Mouse (Mus musculus) brain, embryonic 14.5 days (tissue): ENCODE results near the gene Pomt1. TPM values are rescaled to one million over a fixed set of nuclear protein-coding genes. Genes with fewer than 3 reads are reported as not detected.
"Not testable (repeated sequence)": the region's sequence is repeated elsewhere in the genome, so short reads cannot be mapped to it uniquely, and the experiment has no call there.

Experiments used
- DNase-seq: peaks from one replicate; pipeline ENCODE4 v3.0.0-alpha.2; 2011; ENCODE audit warnings: low read depth
- CTCF ChIP-seq: fragments of 200-500 bp; IDR thresholded peaks from 2 replicates; pipeline ENCODE4 v1.5.1; 2012; ENCODE audit warnings: inconsistent platforms, mild to moderate bottlenecking, moderate library complexity, borderline replicate concordance; ENCODE audit not compliant: insufficient read depth, insufficient read length; ENCODE audit errors: extremely low read depth
- POLR2A ChIP-seq: fragments of 200-500 bp; IDR thresholded peaks from 2 replicates; pipeline ENCODE4 v1.6.1; 2012; ENCODE audit warnings: mild to moderate bottlenecking, inconsistent platforms, borderline replicate concordance; ENCODE audit not compliant: poor library complexity, insufficient read depth, insufficient read length, severe bottlenecking; ENCODE audit errors: extremely low read depth
- polyA plus RNA-seq: library from polyadenylated mRNA; depleted of rRNA; stranded (reverse); fragments of >200 nt; gene quantifications from 2 replicates; pipeline ENCODE4 v1.2.3, GENCODE M21; 2012; rRNA removed

Pomt1 gene
- polyA plus RNA-seq, 1 experiment = 46.4 TPM

DNA sequence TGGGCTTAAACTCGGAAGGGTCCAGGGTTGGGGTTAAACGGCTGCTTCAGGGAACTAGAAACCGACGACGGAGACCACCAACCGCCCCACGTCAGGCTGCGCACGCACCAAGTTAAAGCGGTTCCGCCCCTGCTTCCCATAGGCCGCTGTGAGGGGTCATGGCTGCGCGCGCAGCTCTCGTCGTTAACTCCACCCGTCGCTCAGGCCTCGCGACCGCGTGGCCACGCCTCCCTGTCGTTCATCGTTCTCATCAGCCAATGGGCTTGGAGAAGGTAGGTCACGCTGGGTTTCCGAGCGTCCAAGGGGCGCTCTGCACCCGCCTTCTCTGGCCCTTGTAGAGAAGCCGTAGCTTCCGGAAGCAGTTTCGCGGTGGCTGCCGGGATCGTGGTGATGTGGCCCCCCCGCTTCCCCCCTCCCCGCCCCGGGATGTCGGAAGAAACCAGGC, 51.6 kb downstream of the Pomt1 start, which contains the start of gene Swi5:
Gene Swi5 (minus strand): TSS at position 153 of the 445 bp plus-strand sequence.
- TF ChIP-seq CTCF (no peak), POLR2A (peak; percentile 63; the same call in 1 of the 2 replicates)
- DNase-seq = peak; percentile 100

DNA sequence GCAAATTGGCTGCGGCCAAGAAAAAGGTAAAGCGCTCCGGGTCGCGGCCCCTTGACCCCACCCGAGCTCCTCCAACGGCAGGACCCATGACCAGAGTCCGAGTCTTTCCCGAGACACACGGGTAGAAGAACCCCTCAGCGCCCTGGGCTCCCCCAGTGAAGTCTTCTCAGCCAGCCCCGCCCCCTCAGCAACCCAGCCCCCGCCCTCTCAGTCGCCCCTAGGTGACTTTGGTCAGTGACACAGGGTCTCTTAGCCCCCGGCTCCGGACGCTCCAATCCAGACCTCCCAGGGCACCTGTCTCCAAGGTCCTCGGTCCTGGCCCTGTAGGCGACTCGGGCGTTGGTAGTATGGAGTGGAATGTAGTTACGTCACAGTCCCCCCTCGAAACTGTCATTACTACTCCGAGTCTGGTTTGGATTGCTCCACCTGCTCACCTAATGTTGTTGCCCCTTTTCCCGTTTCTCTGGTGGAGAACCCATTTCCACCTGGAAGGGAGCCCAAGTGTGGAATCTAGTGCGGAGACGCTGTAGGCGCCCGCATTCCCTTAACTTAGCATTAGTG, 52.1 kb downstream of the Pomt1 start:
- TF ChIP-seq CTCF = no peak
- TF ChIP-seq POLR2A = no peak
- no peak for DNase-seq

DNA sequence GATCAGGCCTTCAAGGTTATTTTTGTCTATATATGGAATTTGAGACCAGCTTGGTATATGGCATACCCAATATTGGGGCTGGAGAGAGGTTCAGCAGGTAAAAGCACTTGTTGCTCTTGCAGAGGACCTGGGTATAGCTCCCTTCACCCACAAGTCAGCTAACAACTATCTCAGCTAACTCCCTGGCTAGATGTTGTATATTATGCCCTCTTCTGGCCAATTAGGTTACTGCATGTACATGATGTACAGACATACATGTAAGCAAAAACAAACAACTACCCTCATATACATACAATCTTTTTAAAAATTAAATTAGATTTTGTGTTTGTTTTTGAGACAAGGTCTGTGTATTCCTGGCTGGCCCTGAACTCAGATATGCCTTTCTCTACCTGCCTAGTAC, 53.2 kb downstream of the Pomt1 start:
- TF ChIP-seq POLR2A (no peak), CTCF (0 out of 2 replicates have a peak, but pooled peaks have one; percentile 23)
- DNase-seq = peak; percentile 66

DNA sequence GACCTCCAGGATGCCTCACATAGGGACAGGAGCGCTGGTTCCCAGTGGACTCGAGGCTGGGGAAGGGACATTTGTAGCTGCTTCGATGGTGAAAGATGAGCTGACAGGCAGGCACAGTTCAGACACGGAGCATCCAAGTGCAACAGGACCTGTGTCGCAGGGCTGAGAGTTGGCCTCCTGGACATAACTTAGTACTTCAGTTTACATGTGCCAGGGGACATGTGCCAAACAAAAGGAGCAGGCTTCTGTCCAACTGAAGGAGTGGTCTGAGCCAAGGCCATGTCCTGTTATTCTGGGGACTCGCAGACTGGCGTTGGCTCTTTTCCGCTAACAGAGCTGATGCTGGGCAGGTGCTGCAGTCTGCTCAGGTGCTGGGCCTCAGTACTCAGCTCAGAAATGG, 58.0 kb downstream of the Pomt1 start:
- DNase-seq = peak; percentile 14
- TF ChIP-seq CTCF (no peak), POLR2A (no peak)

DNA sequence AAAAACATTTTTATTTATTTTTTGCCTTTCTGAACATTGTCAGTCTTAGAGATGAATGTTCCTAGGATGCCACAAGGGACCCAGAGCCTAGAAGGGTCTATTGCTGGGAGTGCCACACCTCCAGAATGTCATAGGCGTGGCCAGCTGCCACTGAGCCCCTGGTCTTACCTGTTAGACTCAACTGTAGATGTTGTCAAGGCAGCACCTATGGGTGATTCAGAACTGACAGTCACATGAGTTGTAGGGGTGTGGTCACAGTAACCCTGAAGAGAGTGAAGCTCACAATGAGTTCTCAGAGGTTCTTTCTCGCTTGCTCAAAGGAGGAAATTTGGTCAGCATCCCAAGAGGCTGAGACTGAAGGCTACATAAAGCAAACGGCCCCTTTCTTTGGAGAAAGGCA, 58.9 kb downstream of the Pomt1 start:
- DNase-seq = no peak
- TF ChIP-seq CTCF (no peak), POLR2A (no peak)

DNA sequence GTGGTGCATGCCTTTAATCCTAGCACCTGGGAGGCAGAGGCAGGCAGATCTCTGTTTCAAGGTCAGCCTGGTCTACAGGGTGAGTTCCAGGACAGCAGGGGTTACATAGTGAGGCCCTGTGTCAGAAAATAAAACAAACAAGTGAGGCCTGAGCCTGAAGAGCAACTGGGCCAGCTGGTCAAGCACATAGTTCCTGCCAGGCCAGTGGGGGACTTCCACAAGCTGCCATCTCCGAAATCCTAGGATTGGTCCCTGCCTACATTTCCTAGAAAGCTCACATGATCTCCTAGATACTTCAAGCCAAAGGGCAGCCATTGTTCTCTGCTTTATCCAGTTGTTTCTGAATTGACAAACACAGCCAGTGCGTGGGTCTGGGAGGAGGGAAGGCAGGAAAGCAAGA, 59.5 kb downstream of the Pomt1 start:
- not testable (repeated sequence) for DNase-seq

DNA sequence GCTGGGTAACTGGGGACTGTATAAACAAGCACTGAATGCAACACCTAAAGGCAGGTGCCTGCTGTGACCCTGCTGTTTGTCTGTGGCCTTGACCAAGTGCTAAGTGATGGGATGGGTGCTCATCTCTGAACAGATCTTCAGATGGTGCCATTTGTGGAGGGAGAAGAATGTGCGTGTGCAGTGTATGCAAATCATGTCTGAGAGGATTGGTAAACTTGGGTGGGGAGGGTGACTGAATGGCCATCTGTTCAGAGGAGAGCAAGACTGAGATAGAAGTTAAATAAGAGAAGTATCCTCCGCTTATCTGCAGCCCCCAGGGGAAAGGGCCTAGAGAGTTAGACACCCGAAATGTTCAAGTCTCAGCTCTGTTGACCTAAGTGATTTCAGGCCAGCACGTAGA, 63.1 kb downstream of the Pomt1 start:
- TF ChIP-seq POLR2A (no peak), CTCF (no peak)
- DNase-seq = no peak

DNA sequence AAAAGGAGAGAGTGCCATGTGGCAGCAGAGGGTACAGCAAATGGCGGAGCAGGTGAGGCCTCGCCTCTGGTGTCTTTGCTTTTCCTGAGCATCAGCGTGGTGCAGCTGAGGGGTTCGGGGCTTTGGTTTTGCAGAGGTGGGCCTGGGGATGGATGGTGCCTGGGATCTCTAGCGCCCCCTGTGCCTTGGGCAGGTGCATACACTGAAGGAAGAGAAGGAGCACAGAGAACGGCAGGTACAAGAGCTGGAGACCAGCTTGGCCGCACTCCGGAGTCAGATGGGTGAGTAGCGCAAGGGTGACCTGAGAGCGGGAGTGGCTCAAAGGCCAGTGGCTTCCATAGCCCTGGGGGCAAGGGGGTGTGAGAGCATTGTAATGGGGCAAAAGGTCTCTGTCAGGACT, 66.6 kb downstream of the Pomt1 start:
- DNase-seq = no peak
- TF ChIP-seq CTCF (0 out of 2 replicates have a peak, but pooled peaks have one; percentile 4), POLR2A (no peak)

DNA sequence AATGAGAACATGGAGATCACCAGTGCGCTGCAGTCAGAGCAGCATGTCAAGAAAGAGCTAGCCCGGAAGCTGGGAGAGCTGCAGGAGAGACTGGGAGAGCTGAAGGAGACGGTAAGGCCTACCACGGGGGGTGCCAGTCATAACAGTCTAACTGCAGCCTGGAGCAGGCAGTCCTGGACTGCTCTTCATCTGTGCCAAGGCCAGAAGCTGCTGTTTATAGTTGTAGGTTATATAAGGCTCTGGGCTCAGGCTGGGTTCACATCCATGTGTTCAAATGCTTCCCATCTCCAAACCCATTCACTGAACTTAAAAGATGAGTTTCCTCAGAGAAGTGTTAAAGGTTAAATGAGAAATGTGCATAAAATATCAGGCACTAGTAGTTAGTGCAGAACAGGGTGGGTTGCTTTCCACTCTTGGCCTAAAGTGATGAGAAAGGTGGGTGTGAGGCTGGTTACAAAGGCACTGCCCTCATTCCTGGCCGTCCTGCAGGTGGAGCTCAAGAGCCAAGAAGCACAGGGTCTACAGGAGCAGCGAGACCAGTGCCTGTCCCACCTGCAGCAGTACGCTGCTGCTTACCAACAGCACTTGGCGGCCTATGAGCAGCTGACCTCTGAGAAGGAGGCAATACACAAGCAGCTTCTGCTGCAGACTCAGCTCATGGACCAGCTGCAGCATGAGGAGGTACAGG, 67.9 kb downstream of the Pomt1 start:
- DNase-seq = peak; percentile 64

More for the DNA sequence above, 67.9 kb downstream of the Pomt1 start:
- TF ChIP-seq POLR2A (no peak), CTCF (peak; percentile 71)

Other genes with a start within 250 kb of the Pomt1 start
- gene Fam78a, start 151.7 kb upstream of the Pomt1 start, polyA plus RNA-seq = 0.33 and 0.86 TPM in 2 replicates
- 20.5 and 21.1 TPM in 2 replicates for gene Plpp7, start 141.1 kb upstream of the Pomt1 start, polyA plus RNA-seq
- gene Prrc2b, start 85.5 kb upstream of the Pomt1 start, polyA plus RNA-seq = 94.4 and 171 TPM in 2 replicates
- gene Uck1, start 23.6 kb downstream of the Pomt1 start, polyA plus RNA-seq = 70.7 and 82.4 TPM in 2 replicates
- gene Golga2, start 50.8 kb downstream of the Pomt1 start, polyA plus RNA-seq = 42.9 and 54.6 TPM in 2 replicates
- gene Swi5, start 51.5 kb downstream of the Pomt1 start, polyA plus RNA-seq = 296 and 327 TPM in 2 replicates
- gene Ciz1, start 115.7 kb downstream of the Pomt1 start, polyA plus RNA-seq = 225 and 268 TPM in 2 replicates
- 189 and 292 TPM in 2 replicates for gene Dnm1, start 116.7 kb downstream of the Pomt1 start, polyA plus RNA-seq
- 101 and 114 TPM in 2 replicates for gene 1110008P14Rik, start 145.3 kb downstream of the Pomt1 start, polyA plus RNA-seq
- gene Lcn2, start 151.7 kb downstream of the Pomt1 start, polyA plus RNA-seq = 0.40 and 0.77 TPM in 2 replicates
- gene Ptges2, start 159.3 kb downstream of the Pomt1 start, polyA plus RNA-seq = 48.9 and 51.3 TPM in 2 replicates
- gene Naif1, start 213.9 kb downstream of the Pomt1 start, polyA plus RNA-seq = 4.8 and 5.1 TPM in 2 replicates
- 40.2 and 46.1 TPM in 2 replicates for gene Slc25a25, start 214.9 kb downstream of the Pomt1 start, polyA plus RNA-seq